Mouse (Mus musculus) ES-Bruce4 (cell line): ENCODE data around the gene Lsm4.

Experiments
- CTCF ChIP-seq: IDR thresholded peaks from one replicate; pipeline ENCODE4 v1.8.1; 2011; ENCODE audit warnings: low read depth, low read length
- EP300 ChIP-seq: IDR thresholded peaks from 2 replicates; pipeline ENCODE4 v1.6.1; 2011; ENCODE audit warnings: low read depth, low read length; ENCODE audit not compliant: insufficient read depth
- POLR2A ChIP-seq: IDR thresholded peaks from one replicate; pipeline ENCODE4 v1.8.1; 2011; ENCODE audit warnings: low read length; ENCODE audit not compliant: insufficient read depth

- TF ChIP-seq CTCF: no peak
- 0 out of 2 replicates have a peak, but pooled peaks have one; percentile 4 for TF ChIP-seq EP300
- TF ChIP-seq POLR2A: no peak
Observed at GRCm38 (mm10) chr8:70631436-70631835, 41.6 kb upstream of the Lsm4 start.
